Mouse (Mus musculus): ENCODE measurements around the gene Phactr3. TPM values are rescaled to one million over a fixed set of nuclear protein-coding genes. Genes with fewer than 3 reads are reported as not detected.
A peak's percentile ranks its signal among the peaks of the same experiment; 100 is the strongest.
"Not testable (repeated sequence)": the region's sequence is repeated elsewhere in the genome, so short reads cannot be mapped to it uniquely, and the experiment has no call there.

Gene Phactr3
- total and polyA plus RNA-seq, 3 experiments, result 0.39 to 1.3 (median 0.64) TPM

DNA sequence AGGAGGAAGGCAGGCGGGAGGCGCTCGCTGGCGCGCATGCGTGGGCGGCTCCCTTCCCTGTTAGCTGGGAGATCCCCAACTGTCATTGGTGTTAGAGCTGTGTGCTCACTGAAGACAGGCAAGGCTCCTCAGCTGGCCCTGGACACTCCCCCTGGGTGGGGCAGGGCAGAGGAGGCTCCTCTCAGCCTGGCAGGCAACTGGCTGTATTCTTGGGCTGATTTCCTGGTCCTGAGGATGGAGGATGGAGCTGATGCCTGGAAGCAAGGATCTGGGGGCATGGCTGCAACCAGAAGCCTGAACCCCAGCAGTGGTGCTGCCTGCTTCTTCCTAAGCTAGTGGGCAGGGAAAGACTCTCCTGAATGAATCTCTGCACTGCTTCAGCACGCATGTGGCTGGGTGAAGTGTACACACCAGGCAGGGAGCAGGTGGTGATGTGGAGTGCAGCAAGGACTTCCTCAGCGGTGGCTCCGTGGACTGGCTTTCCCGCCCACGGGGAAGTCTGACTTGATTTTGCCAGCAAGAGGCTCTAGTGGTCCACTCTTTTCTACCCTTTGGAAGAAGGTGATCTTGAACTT lies 208.8 kb downstream of the Phactr3 start:
- Histone ChIP-seq H3K79me2 (replicated peaks; ENCODE audit: control insufficient read depth, insufficient read depth, low read length) (no peaks in the 10 kb centered on the region), H3K4me3 (no peak overlapping the region), H3K27me3 (ENCODE audit: control insufficient read depth, insufficient read depth, low read length) (no peaks in the 10 kb centered on the region), H3K4me1 (ENCODE audit: control insufficient read depth, insufficient read depth, low read length) (peaks cover 3% of the 10 kb centered on the region; the same call in 1 of the 2 replicates), H3K9ac (ENCODE audit: low read depth, low read length) (no peak overlapping the region), H3K36me3 (ENCODE audit: control insufficient read depth, insufficient read depth, low read length) (no peaks in the 10 kb centered on the region), H3K27ac (no peak overlapping the region; the same call in 1 of the 2 replicates)
- intact Hi-C loops (cut with DNase I), result no loop called here
- 9% methylated on average over 12 of the region's 12 CpGs for WGBS
- no peak for TF ChIP-seq POLR2A (IDR thresholded peaks at IDR 0.05; ENCODE audit: insufficient read depth, low read depth, low read length)
- no peak for TF ChIP-seq CTCF (IDR thresholded peaks at IDR 0.05)
- TF ChIP-seq EP300 (IDR thresholded peaks at IDR 0.05; ENCODE audit: insufficient read depth, low read depth, low read length), result no peak
- peak; percentile 49 to 54 for DNase-seq

DNA sequence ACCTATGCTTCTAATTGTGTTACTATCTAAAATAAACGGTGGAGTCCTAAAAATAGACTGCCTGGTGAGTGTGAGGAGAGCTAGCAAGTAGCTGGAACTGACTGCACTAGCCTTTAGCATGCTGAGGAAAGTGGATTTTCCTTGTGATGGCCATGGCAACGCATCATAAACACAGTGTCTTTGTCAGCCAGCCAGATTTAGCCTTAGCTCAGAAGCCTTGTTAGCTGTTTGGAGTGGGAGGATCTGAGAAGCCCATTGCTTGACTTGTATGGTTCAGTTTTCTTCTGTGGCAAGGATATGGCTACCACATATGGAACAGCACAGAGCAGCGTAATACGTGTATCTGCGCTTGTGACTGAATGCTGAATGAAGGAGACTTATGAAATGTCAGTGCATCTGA lies 210.8 kb downstream of the Phactr3 start:
- WGBS, result 60% methylated on average over 5 of the region's 5 CpGs

DNA sequence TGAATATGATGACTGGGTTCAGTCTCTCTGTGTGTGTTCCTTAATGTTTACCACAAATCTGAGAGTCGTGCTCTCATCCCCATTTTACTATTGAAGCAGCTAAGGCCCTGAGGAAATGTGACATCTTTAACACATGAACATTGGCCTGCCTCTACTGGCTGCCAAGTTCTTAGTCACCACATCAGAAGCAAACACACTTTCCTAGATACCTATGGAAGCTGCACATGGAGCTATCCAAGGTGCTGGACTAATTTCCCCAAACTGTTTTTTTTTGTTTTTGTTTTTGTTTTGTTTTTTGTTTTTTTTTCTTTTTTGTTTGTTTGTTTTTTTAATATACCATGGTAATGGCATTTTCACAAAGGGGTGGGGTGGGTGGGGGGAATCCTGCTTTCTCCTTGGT lies 211.2 kb downstream of the Phactr3 start:
- no peak overlapping the region for H3K27ac ChIP-seq
- peaks cover 3% of the 10 kb centered on the region; the same call in 1 of the 2 replicates for H3K4me1 ChIP-seq (ENCODE audit: control insufficient read depth, insufficient read depth, low read length)
- H3K27me3 ChIP-seq (ENCODE audit: control insufficient read depth, insufficient read depth, low read length), result no peaks in the 10 kb centered on the region
- intact Hi-C loops (cut with DNase I), result no loop called here
- H3K4me3 ChIP-seq, result no peak overlapping the region
- DNase-seq, result no peak
- H3K9ac ChIP-seq (ENCODE audit: low read depth, low read length), result no peak overlapping the region
- TF ChIP-seq CTCF (IDR thresholded peaks at IDR 0.05) (no peak), POLR2A (IDR thresholded peaks at IDR 0.05; ENCODE audit: insufficient read depth, low read depth, low read length) (no peak), EP300 (IDR thresholded peaks at IDR 0.05; ENCODE audit: insufficient read depth, low read depth, low read length) (no peak)
- WGBS, result 45% methylated on average over 1 of the region's 1 CpGs
- no peaks in the 10 kb centered on the region for H3K79me2 ChIP-seq (replicated peaks; ENCODE audit: control insufficient read depth, insufficient read depth, low read length)
- no peaks in the 10 kb centered on the region for H3K36me3 ChIP-seq (ENCODE audit: control insufficient read depth, insufficient read depth, low read length)

More for the DNA sequence above, 210.8 kb downstream of the Phactr3 start:
- no peaks in the 10 kb centered on the region for H3K36me3 ChIP-seq (ENCODE audit: control insufficient read depth, insufficient read depth, low read length)
- no peak overlapping the region for H3K9ac ChIP-seq (ENCODE audit: low read depth, low read length)
- intact Hi-C loops (cut with DNase I), result no loop called here
- H3K4me3 ChIP-seq, result no peak overlapping the region
- no peaks in the 10 kb centered on the region for H3K27me3 ChIP-seq (ENCODE audit: control insufficient read depth, insufficient read depth, low read length)
- peaks cover 3% of the 10 kb centered on the region; the same call in 1 of the 2 replicates for H3K4me1 ChIP-seq (ENCODE audit: control insufficient read depth, insufficient read depth, low read length)
- no peak overlapping the region for H3K27ac ChIP-seq
- H3K79me2 ChIP-seq (replicated peaks; ENCODE audit: control insufficient read depth, insufficient read depth, low read length), result no peaks in the 10 kb centered on the region
- TF ChIP-seq CTCF (IDR thresholded peaks at IDR 0.05), result no peak
- no peak for TF ChIP-seq EP300 (IDR thresholded peaks at IDR 0.05; ENCODE audit: insufficient read depth, low read depth, low read length)
- TF ChIP-seq POLR2A (IDR thresholded peaks at IDR 0.05; ENCODE audit: insufficient read depth, low read depth, low read length), result no peak
- DNase-seq, result peak in 1 of 2 experiments; percentile 19

DNA sequence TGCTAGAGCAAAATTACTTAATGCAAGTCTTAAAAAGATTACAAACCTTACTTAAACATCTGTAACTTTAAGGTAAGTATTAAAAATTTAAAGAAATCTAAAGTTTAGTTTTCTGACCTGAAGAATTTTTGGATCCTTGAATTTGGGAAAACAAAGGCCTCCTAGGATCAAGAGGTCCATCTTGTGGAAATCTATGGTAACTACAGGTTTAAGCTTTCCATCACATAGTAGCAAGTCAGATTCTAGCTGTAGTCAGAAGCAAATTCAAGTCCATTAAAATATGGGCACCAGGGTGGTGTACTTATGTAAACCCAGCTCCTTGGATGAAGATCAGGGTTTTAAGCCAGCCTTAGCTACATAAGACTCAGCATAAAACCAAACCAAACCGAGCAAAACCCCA lies 219.1 kb downstream of the Phactr3 start:
- Histone ChIP-seq H3K79me2 (replicated peaks; ENCODE audit: control insufficient read depth, insufficient read depth, low read length) (no peaks in the 10 kb centered on the region), H3K27ac (no peak overlapping the region), H3K36me3 (ENCODE audit: control insufficient read depth, insufficient read depth, low read length) (no peaks in the 10 kb centered on the region), H3K9ac (ENCODE audit: low read depth, low read length) (no peak overlapping the region), H3K4me1 (ENCODE audit: control insufficient read depth, insufficient read depth, low read length) (no peaks in the 10 kb centered on the region), H3K4me3 (no peak overlapping the region), H3K27me3 (ENCODE audit: control insufficient read depth, insufficient read depth, low read length) (no peaks in the 10 kb centered on the region)
- TF ChIP-seq EP300 (IDR thresholded peaks at IDR 0.05; ENCODE audit: insufficient read depth, low read depth, low read length), result no peak
- no peak for TF ChIP-seq POLR2A (IDR thresholded peaks at IDR 0.05; ENCODE audit: insufficient read depth, low read depth, low read length)
- TF ChIP-seq CTCF (IDR thresholded peaks at IDR 0.05), result peak; percentile 76
- 36% methylated on average over 1 of the region's 1 CpGs for WGBS
- no peak for DNase-seq
- intact Hi-C loops (cut with DNase I), result loop anchor here (1.0 to 2.0 kb wide), 2 partner anchors 49 to 239 kb away; no protein-coding TSS in a partner anchor

DNA sequence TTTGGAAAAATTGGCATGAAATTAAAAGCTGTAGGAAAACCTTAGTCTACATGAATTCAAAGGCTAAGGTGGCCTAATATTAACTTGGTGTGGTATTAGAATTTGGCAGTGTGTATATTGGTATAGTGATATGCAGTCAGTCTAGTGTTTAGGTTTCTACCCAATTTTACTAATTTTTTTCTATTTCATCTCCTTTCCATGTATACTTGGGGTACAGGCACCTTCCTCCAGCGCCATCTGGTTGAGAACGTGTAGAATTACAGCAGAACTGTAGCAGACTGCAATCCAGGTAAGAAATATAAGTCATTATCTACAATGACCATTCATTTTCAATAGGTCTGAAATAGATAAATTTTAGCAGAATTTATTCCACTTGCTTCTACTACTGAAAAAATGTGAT lies 220.3 kb downstream of the Phactr3 start:
- Histone ChIP-seq H3K27me3 (ENCODE audit: control insufficient read depth, insufficient read depth, low read length) (no peaks in the 10 kb centered on the region), H3K4me1 (ENCODE audit: control insufficient read depth, insufficient read depth, low read length) (no peaks in the 10 kb centered on the region), H3K36me3 (ENCODE audit: control insufficient read depth, insufficient read depth, low read length) (no peaks in the 10 kb centered on the region), H3K9ac (ENCODE audit: low read depth, low read length) (no peak overlapping the region), H3K27ac (no peak overlapping the region), H3K4me3 (no peak overlapping the region), H3K79me2 (replicated peaks; ENCODE audit: control insufficient read depth, insufficient read depth, low read length) (no peaks in the 10 kb centered on the region)
- 0% methylated on average over 2 of the region's 2 CpGs for WGBS
- TF ChIP-seq CTCF (IDR thresholded peaks at IDR 0.05) (peak; percentile 75), POLR2A (IDR thresholded peaks at IDR 0.05; ENCODE audit: insufficient read depth, low read depth, low read length) (no peak), EP300 (IDR thresholded peaks at IDR 0.05; ENCODE audit: insufficient read depth, low read depth, low read length) (no peak)
- intact Hi-C loops (cut with DNase I), result loop anchor here (2.0 kb wide), 1 partner anchor 240 kb away; no protein-coding TSS in a partner anchor
- no peak for DNase-seq

DNA sequence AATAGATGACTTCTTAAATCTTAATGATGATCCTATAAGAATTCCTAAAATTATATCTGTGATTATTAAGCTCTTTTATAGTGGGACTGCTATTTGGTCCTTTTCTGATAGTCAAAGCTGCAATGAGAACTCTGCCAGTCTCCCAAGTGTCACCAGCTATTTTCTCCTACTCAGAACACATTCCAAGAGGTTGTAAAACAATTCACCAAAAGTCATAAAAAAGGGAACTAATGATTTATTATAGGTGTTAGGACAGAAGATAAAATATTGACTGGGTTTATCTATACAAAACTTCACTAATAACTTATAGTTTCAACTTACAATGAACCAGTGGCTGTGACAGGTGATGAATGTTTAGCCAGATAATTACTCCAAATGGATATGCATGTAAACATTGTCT lies 223.3 kb downstream of the Phactr3 start:
- H3K27ac ChIP-seq; DNase-seq; H3K36me3 ChIP-seq (ENCODE audit: control insufficient read depth, insufficient read depth, low read length); H3K27me3 ChIP-seq (ENCODE audit: control insufficient read depth, insufficient read depth, low read length); H3K4me3 ChIP-seq; H3K79me2 ChIP-seq (replicated peaks; ENCODE audit: control insufficient read depth, insufficient read depth, low read length); H3K4me1 ChIP-seq (ENCODE audit: control insufficient read depth, insufficient read depth, low read length); intact Hi-C loops (cut with DNase I); H3K9ac ChIP-seq (ENCODE audit: low read depth, low read length): not testable (repeated sequence)

All from heart, adult 2 months (tissue).